Mouse (Mus musculus): ENCODE results near the gene Fndc4.

Fndc4 gene

GRCm38 (mm10) chr5:31255971-31256370 lies 39.9 kb downstream of the Fndc4 start:
- no peak for DNase-seq

DNA sequence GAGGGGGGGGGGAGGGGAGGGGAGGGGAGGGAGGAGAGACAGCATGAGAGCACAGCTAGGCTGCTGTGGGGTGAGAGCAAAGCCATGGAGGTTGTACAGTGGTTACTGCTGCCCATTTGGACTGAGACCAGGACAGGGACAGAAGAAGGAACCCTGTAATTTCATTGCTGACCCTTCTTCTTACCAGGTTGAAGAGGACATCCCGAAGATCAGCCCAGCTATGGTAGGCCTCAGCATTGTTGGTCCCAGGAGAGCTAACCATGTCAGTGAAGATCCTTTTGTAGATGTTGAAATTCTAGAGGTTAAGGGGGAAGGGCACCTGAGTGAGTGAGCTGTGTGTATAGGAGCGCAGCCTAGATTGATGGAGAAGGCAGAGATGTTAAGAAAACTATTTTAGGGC lies 40.5 kb downstream of the Fndc4 start:
- DNase-seq = no peak

- no peak for DNase-seq
Measured at GRCm38 (mm10) chr5:31254901-31255300, 41.0 kb downstream of the Fndc4 start.

- DNase-seq = no peak
Measured at GRCm38 (mm10) chr5:31254452-31254851, 41.4 kb downstream of the Fndc4 start.

- no peak for DNase-seq
Measured at GRCm38 (mm10) chr5:31253806-31254205, 42.1 kb downstream of the Fndc4 start.

- DNase-seq = no peak
Measured at GRCm38 (mm10) chr5:31252795-31253545, 42.9 kb downstream of the Fndc4 start.

- no peak for DNase-seq
Measured at GRCm38 (mm10) chr5:31252151-31252550, 43.7 kb downstream of the Fndc4 start.

- peak; percentile 38 for DNase-seq
Measured at GRCm38 (mm10) chr5:31251541-31252101, 44.3 kb downstream of the Fndc4 start, which contains the start of gene Krtcap3. Gene Krtcap3 (plus strand): TSS chr5:31251691.

- no peak for DNase-seq
Measured at GRCm38 (mm10) chr5:31250716-31251115, 45.2 kb downstream of the Fndc4 start.

Measured in cerebellum, adult 11-12 months (tissue).